Mouse (Mus musculus): Measurements from ENCODE around the gene Fpr2. TPM values are rescaled to one million over a fixed set of nuclear protein-coding genes. Genes with fewer than 3 reads are reported as not detected.

Fpr2 gene
- polyA plus RNA-seq, 1 experiment from 2014 or later, result 0.19 TPM

- WGBS, result 50% methylated on average over 1 of the region's 1 CpGs
- Histone ChIP-seq H3K27me3 (ENCODE audit: control insufficient read depth, insufficient read depth, low read length) (no peaks in the 10 kb centered on the region), H3K9me3 (ENCODE audit: control insufficient read depth, low read length) (no peaks in the 10 kb centered on the region), H3K4me3 (ENCODE audit: low read depth, low read length) (no peak overlapping the region), H3K27ac (replicated peaks) (no peak overlapping the region), H3K9ac (ENCODE audit: low read length) (no peak overlapping the region), H3K36me3 (ENCODE audit: control insufficient read depth, insufficient read depth, low read length) (no peaks in the 10 kb centered on the region), H3K4me2 (replicated peaks; ENCODE audit: low read depth) (no peak overlapping the region), H3K4me1 (replicated peaks; ENCODE audit: control insufficient read depth, insufficient read depth) (no peaks in the 10 kb centered on the region)
- DNase-seq (ENCODE audit: low spot score), result no peak
- TF ChIP-seq EP300 (optimal IDR thresholded peaks at IDR 0.05), result no peak
- TF ChIP-seq CTCF (IDR thresholded peaks at IDR 0.05; ENCODE audit: low read depth), result no peak
- ATAC-seq (ENCODE audit: low FRiP score, low TSS enrichment), result no peak
Measured at GRCm38 (mm10) chr17:17857446-17857845, 30.2 kb upstream of the Fpr2 start.

GRCm38 (mm10) chr17:17860110-17860509 lies 27.5 kb upstream of the Fpr2 start:
- Histone ChIP-seq H3K9ac (ENCODE audit: low read length) (no peak overlapping the region), H3K4me2 (replicated peaks; ENCODE audit: low read depth) (no peak overlapping the region), H3K9me3 (ENCODE audit: control insufficient read depth, low read length) (no peaks in the 10 kb centered on the region), H3K27me3 (ENCODE audit: control insufficient read depth, insufficient read depth, low read length) (no peaks in the 10 kb centered on the region), H3K36me3 (ENCODE audit: control insufficient read depth, insufficient read depth, low read length) (no peaks in the 10 kb centered on the region), H3K27ac (replicated peaks) (no peak overlapping the region), H3K4me1 (replicated peaks; ENCODE audit: control insufficient read depth, insufficient read depth) (no peaks in the 10 kb centered on the region), H3K4me3 (ENCODE audit: low read depth, low read length) (no peak overlapping the region)
- no peak for DNase-seq (ENCODE audit: low spot score)
- ATAC-seq (ENCODE audit: low FRiP score, low TSS enrichment), result no peak
- WGBS, result 88% methylated on average over 3 of the region's 3 CpGs
- TF ChIP-seq EP300 (optimal IDR thresholded peaks at IDR 0.05) (no peak), CTCF (IDR thresholded peaks at IDR 0.05; ENCODE audit: low read depth) (peak; percentile 39)

GRCm38 (mm10) chr17:17862360-17862759 lies 25.3 kb upstream of the Fpr2 start:
- Histone ChIP-seq H3K27me3 (ENCODE audit: control insufficient read depth, insufficient read depth, low read length) (no peaks in the 10 kb centered on the region), H3K4me3 (ENCODE audit: low read depth, low read length) (no peak overlapping the region), H3K9ac (ENCODE audit: low read length) (no peak overlapping the region), H3K36me3 (ENCODE audit: control insufficient read depth, insufficient read depth, low read length) (no peaks in the 10 kb centered on the region), H3K9me3 (ENCODE audit: control insufficient read depth, low read length) (no peaks in the 10 kb centered on the region), H3K4me1 (replicated peaks; ENCODE audit: control insufficient read depth, insufficient read depth) (no peaks in the 10 kb centered on the region), H3K4me2 (replicated peaks; ENCODE audit: low read depth) (no peak overlapping the region), H3K27ac (replicated peaks) (no peak overlapping the region)
- TF ChIP-seq CTCF (IDR thresholded peaks at IDR 0.05; ENCODE audit: low read depth) (no peak), EP300 (optimal IDR thresholded peaks at IDR 0.05) (no peak)
- WGBS, result 64% methylated on average over 1 of the region's 1 CpGs
- no peak for DNase-seq (ENCODE audit: low spot score)
- no peak for ATAC-seq (ENCODE audit: low FRiP score, low TSS enrichment)

GRCm38 (mm10) chr17:17865168-17865567 lies 22.5 kb upstream of the Fpr2 start:
- H3K27ac ChIP-seq (replicated peaks), result no peak overlapping the region
- H3K4me2 ChIP-seq (replicated peaks; ENCODE audit: low read depth), result no peak overlapping the region
- no peak for TF ChIP-seq EP300 (optimal IDR thresholded peaks at IDR 0.05)
- TF ChIP-seq CTCF (IDR thresholded peaks at IDR 0.05; ENCODE audit: low read depth), result no peak
- H3K4me3 ChIP-seq (ENCODE audit: low read depth, low read length), result no peak overlapping the region
- H3K4me1 ChIP-seq (replicated peaks; ENCODE audit: control insufficient read depth, insufficient read depth), result no peaks in the 10 kb centered on the region
- H3K9ac ChIP-seq (ENCODE audit: low read length), result no peak overlapping the region
- DNase-seq (ENCODE audit: low spot score) (no peak), ATAC-seq (ENCODE audit: low FRiP score, low TSS enrichment) (no peak)
- no peaks in the 10 kb centered on the region for H3K27me3 ChIP-seq (ENCODE audit: control insufficient read depth, insufficient read depth, low read length)
- H3K36me3 ChIP-seq (ENCODE audit: control insufficient read depth, insufficient read depth, low read length), result no peaks in the 10 kb centered on the region
- no peaks in the 10 kb centered on the region for H3K9me3 ChIP-seq (ENCODE audit: control insufficient read depth, low read length)
- 57% methylated on average over 2 of the region's 2 CpGs for WGBS

- no peak for DNase-seq (ENCODE audit: low spot score)
- 75% methylated on average over 11 of the region's 11 CpGs for WGBS
Measured at GRCm38 (mm10) chr17:17866801-17867469, 20.7 kb upstream of the Fpr2 start.

GRCm38 (mm10) chr17:17870892-17871550 lies 16.6 kb upstream of the Fpr2 start:
- H3K4me3 ChIP-seq (ENCODE audit: low read depth, low read length), result no peak overlapping the region
- no peak overlapping the region for H3K9ac ChIP-seq (ENCODE audit: low read length)
- no peaks in the 10 kb centered on the region for H3K4me1 ChIP-seq (replicated peaks; ENCODE audit: control insufficient read depth, insufficient read depth)
- DNase-seq (ENCODE audit: low spot score), result no peak
- no peaks in the 10 kb centered on the region for H3K9me3 ChIP-seq (ENCODE audit: control insufficient read depth, low read length)
- H3K27me3 ChIP-seq (ENCODE audit: control insufficient read depth, insufficient read depth, low read length), result no peaks in the 10 kb centered on the region
- H3K36me3 ChIP-seq (ENCODE audit: control insufficient read depth, insufficient read depth, low read length), result no peaks in the 10 kb centered on the region
- whole genome bisulfite sequencing, result 79% methylated on average over 2 of the region's 2 CpGs
- no peak overlapping the region for H3K27ac ChIP-seq (replicated peaks)
- no peak overlapping the region for H3K4me2 ChIP-seq (replicated peaks; ENCODE audit: low read depth)
- no peak for ATAC-seq (ENCODE audit: low FRiP score, low TSS enrichment)
- TF ChIP-seq CTCF (IDR thresholded peaks at IDR 0.05; ENCODE audit: low read depth) (no peak), EP300 (optimal IDR thresholded peaks at IDR 0.05) (no peak)

More at GRCm38 (mm10) chr17:17866801-17867469, 20.7 kb upstream of the Fpr2 start:
- H3K36me3 ChIP-seq (ENCODE audit: control insufficient read depth, insufficient read depth, low read length), result no peaks in the 10 kb centered on the region
- no peaks in the 10 kb centered on the region for H3K4me1 ChIP-seq (replicated peaks; ENCODE audit: control insufficient read depth, insufficient read depth)
- H3K4me3 ChIP-seq (ENCODE audit: low read depth, low read length), result no peak overlapping the region
- TF ChIP-seq CTCF (IDR thresholded peaks at IDR 0.05; ENCODE audit: low read depth) (no peak), EP300 (optimal IDR thresholded peaks at IDR 0.05) (no peak)
- no peak overlapping the region for H3K9ac ChIP-seq (ENCODE audit: low read length)
- H3K9me3 ChIP-seq (ENCODE audit: control insufficient read depth, low read length), result no peaks in the 10 kb centered on the region
- ATAC-seq (ENCODE audit: low FRiP score, low TSS enrichment), result no peak
- H3K4me2 ChIP-seq (replicated peaks; ENCODE audit: low read depth), result no peak overlapping the region
- no peak overlapping the region for H3K27ac ChIP-seq (replicated peaks)
- H3K27me3 ChIP-seq (ENCODE audit: control insufficient read depth, insufficient read depth, low read length), result no peaks in the 10 kb centered on the region
